Mouse (Mus musculus) embryonic fibroblast, embryonic 13.5 days (primary cell): ENCODE measurements around the gene Nr2e3.

Experiments used
- CTCF ChIP-seq: IDR thresholded peaks from 2 replicates; pipeline ENCODE4 v1.5.1; 2011; ENCODE audit warnings: mild to moderate bottlenecking, control low read depth, low read length, moderate library complexity, borderline replicate concordance; ENCODE audit not compliant: insufficient read depth
- POLR2A ChIP-seq: IDR thresholded peaks from 2 replicates; pipeline ENCODE4 v1.6.1; 2011; ENCODE audit warnings: low read depth, mild to moderate bottlenecking, control low read depth, low read length, moderate library complexity

DNA sequence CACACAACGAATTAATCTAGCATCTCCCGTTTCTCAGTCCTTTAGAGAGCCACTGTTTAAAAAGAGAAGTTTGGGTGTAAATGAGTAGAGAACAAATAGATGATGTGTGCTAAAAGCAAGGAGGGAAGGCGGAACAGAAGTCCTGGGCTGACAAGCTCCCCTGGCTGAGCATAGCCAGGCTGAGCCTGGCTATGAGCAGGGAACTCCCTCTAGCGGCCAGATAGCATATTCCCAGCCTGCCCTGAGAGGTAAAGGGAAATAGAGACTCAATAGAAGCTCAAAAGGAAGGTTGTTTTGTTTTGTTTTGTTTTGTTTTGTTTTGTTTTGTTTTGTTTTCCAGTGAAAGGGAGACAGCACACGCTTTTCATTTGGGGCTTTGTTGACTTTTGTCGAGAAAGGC, 8.9 kb upstream of the Nr2e3 start:
- TF ChIP-seq CTCF = peak; percentile 50; the same call in 1 of the 2 replicates
- no peak for TF ChIP-seq POLR2A
